Mouse (Mus musculus): ENCODE measurements around the gene Cxxc4.

DNA sequence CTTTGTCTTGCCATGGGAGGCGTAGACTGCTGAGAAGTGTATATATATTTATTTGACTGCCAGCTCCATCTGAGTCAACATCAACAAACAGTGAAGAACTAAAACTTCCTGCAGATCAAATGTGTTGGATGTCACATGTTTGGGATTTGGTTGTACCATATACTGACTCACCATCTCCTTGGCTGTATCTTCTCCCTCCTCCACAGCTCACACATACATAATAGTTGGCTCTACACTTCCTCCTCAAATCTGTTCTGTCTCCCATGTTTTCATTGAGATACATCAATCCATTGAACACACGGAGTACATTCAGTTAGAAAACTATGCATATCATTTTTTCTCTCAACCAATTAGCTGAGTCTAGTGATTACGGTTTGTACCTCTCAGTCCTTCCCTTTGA lies 29.7 kb upstream of the Cxxc4 start:
- TF ChIP-seq CTCF (conservative IDR thresholded peaks at IDR 0.05; ENCODE audit: insufficient read depth, insufficient read length, low read depth, low read length) (no peak), POLR2A (IDR thresholded peaks at IDR 0.05; ENCODE audit: low read depth, low read length) (no peak)

Measured in kidney, adult 2 months (tissue).